9 mouse cellular contexts compared by ENCODE assay signal in genomic region chr7:111241538-111241937, GRCm38 (mm10).
DNase-seq lines count a peak whose midpoint lies in the region; ATAC-seq and TF ChIP-seq lines count a peak whose summit lies in the region.
"Had no signal": no experiment of that assay in that cellular context is flagged by ENCODE, and none has a peak within 500 bp of the region (broad histone marks: within the 10 kb centered on the region; RNA-seq: fewer than 3 reads in every experiment).

No protein-coding gene starts in this region.

- H3K4me1 ChIP-seq in cerebellum, adult 2 months (ENCODE audit: control insufficient read depth, insufficient read depth, low read length), result no peaks in the 10 kb centered on the region
- peaks cover 9% of the 10 kb centered on the region; the same call in 1 of the 2 replicates for H3K4me1 ChIP-seq in kidney, embryonic 16.5 days (ENCODE audit: insufficient read depth, low read length)
- H3K4me1 ChIP-seq in stomach, postnatal 0 days (replicated peaks; ENCODE audit: control insufficient read depth, insufficient read depth), result no peaks in the 10 kb centered on the region
- no peaks in the 10 kb centered on the region for H3K4me1 ChIP-seq in midbrain, embryonic 13.5 days (replicated peaks)

- H3K9ac ChIP-seq in kidney, embryonic 16.5 days (replicated peaks; ENCODE audit: low read length), result no peak overlapping the region
- H3K9ac ChIP-seq in stomach, postnatal 0 days (ENCODE audit: low read length), result no peak overlapping the region
- H3K9ac ChIP-seq in midbrain, embryonic 13.5 days (replicated peaks), result no peak overlapping the region
- H3K9ac ChIP-seq: heart, embryonic 15.5 days had no signal

- no peak overlapping the region for H3K27ac ChIP-seq in cerebellum, adult 2 months (ENCODE audit: insufficient read depth, low read length)
- H3K27ac ChIP-seq in kidney, embryonic 16.5 days (ENCODE audit: low read length), result no peak overlapping the region
- no peak overlapping the region for H3K27ac ChIP-seq in stomach, postnatal 0 days (replicated peaks)
- H3K27ac ChIP-seq in midbrain, embryonic 13.5 days, result no peak overlapping the region
- H3K27ac ChIP-seq: heart, embryonic 15.5 days had no signal

- 0 out of 2 replicates have a peak, but pooled peaks have one; percentile 3 for TF ChIP-seq CTCF in cerebellum, adult 2 months (IDR thresholded peaks at IDR 0.05; ENCODE audit: borderline replicate concordance, insufficient read depth, low read depth, low read length)
- TF ChIP-seq CTCF in stomach, postnatal 0 days (IDR thresholded peaks at IDR 0.05; ENCODE audit: low read depth), result peak; percentile 66

- H3K9me3 ChIP-seq in kidney, embryonic 16.5 days (ENCODE audit: low read length), result peaks cover 5% of the 10 kb centered on the region
- H3K9me3 ChIP-seq in stomach, postnatal 0 days (ENCODE audit: control insufficient read depth, low read length), result 0 out of 2 replicates have a peak, but pooled peaks cover 1% of the 10 kb centered on the region
- 0 out of 2 replicates have a peak, but pooled peaks cover 3% of the 10 kb centered on the region for H3K9me3 ChIP-seq in midbrain, embryonic 13.5 days
- H3K9me3 ChIP-seq: heart, embryonic 15.5 days had no signal

- no peak overlapping the region for H3K4me2 ChIP-seq in kidney, embryonic 16.5 days (replicated peaks; ENCODE audit: low read depth, low read length)
- no peak overlapping the region for H3K4me2 ChIP-seq in stomach, postnatal 0 days (replicated peaks; ENCODE audit: low read depth)
- H3K4me2 ChIP-seq in midbrain, embryonic 13.5 days (replicated peaks), result no peak overlapping the region
- H3K4me2 ChIP-seq: heart, embryonic 15.5 days had no signal

- TF ChIP-seq POLR2A in cerebellum, adult 2 months (IDR thresholded peaks at IDR 0.05; ENCODE audit: borderline replicate concordance, insufficient read depth, low read length), result no peak

- no peaks in the 10 kb centered on the region for H3K27me3 ChIP-seq in cerebellum, adult 2 months (ENCODE audit: control insufficient read depth, insufficient read depth, low read length)
- H3K27me3 ChIP-seq in kidney, embryonic 16.5 days (ENCODE audit: insufficient read depth, low read length), result no peaks in the 10 kb centered on the region
- no peaks in the 10 kb centered on the region for H3K27me3 ChIP-seq in stomach, postnatal 0 days (ENCODE audit: control insufficient read depth, insufficient read depth, low read length)
- H3K27me3 ChIP-seq in midbrain, embryonic 13.5 days, result no peaks in the 10 kb centered on the region
- H3K27me3 ChIP-seq: heart, embryonic 15.5 days had no signal

- 35% methylated on average over 4 of the region's 4 CpGs for WGBS in cerebellum, adult 2 months
- WGBS in kidney, embryonic 16.5 days, result 47% methylated on average over 4 of the region's 4 CpGs
- WGBS in stomach, postnatal 0 days, result 36% methylated on average over 4 of the region's 4 CpGs
- WGBS in midbrain, embryonic 13.5 days, result 56% methylated on average over 4 of the region's 4 CpGs

- no peak for TF ChIP-seq EP300 in stomach, postnatal 0 days (optimal IDR thresholded peaks at IDR 0.05)

- DNase-seq in cerebellum, adult 2 months, result peak in 1 of 2 experiments; percentile 19
- DNase-seq in cerebellum, adult 11 months, result no peak
- peak; percentile 40 for DNase-seq in kidney, adult 9 months
- peak; percentile 26 for DNase-seq in urinary bladder, postnatal 14 days (ENCODE audit: low spot score)
- DNase-seq in urinary bladder, postnatal 4 days (ENCODE audit: low spot score in 2 of 2), result no peak
- no peak for DNase-seq in stomach, postnatal 0 days (ENCODE audit: low spot score)

- H3K36me3 ChIP-seq in kidney, embryonic 16.5 days (ENCODE audit: insufficient read depth, low read length), result no peaks in the 10 kb centered on the region
- H3K36me3 ChIP-seq in stomach, postnatal 0 days (ENCODE audit: control insufficient read depth, insufficient read depth, low read length), result no peaks in the 10 kb centered on the region
- no peaks in the 10 kb centered on the region for H3K36me3 ChIP-seq in midbrain, embryonic 13.5 days
- H3K36me3 ChIP-seq: heart, embryonic 15.5 days had no signal

- no peak overlapping the region for H3K4me3 ChIP-seq in cerebellum, adult 2 months (replicated peaks; ENCODE audit: insufficient read depth, low read depth, low read length)
- no peak overlapping the region for H3K4me3 ChIP-seq in kidney, embryonic 16.5 days (ENCODE audit: low read length)
- H3K4me3 ChIP-seq in stomach, postnatal 0 days (ENCODE audit: low read depth, low read length), result no peak overlapping the region
- H3K4me3 ChIP-seq in midbrain, embryonic 13.5 days (replicated peaks), result no peak overlapping the region
- H3K4me3 ChIP-seq: heart, embryonic 15.5 days had no signal

- no peak for ATAC-seq in kidney, embryonic 16.5 days (ENCODE audit: low FRiP score, low TSS enrichment)
- ATAC-seq in stomach, postnatal 0 days (ENCODE audit: low FRiP score, low TSS enrichment), result no peak
- no peak for ATAC-seq in midbrain, embryonic 13.5 days

Comparison
In these comparisons a context has a peak if more than half of its experiments do, and no peak if none do; other contexts are left out.
1. DNase-seq: peak in kidney, adult 9 months (single experiment) and urinary bladder, postnatal 14 days (single experiment); none in cerebellum, adult 11 months (single experiment), urinary bladder, postnatal 4 days (0 of 2) and stomach, postnatal 0 days (single experiment).